Mouse (Mus musculus): Measurements from ENCODE around the gene Nrde2. TPM values are rescaled to one million over a fixed set of nuclear protein-coding genes. Genes with fewer than 3 reads are reported as not detected.
A peak's percentile ranks its signal among the peaks of the same experiment; 100 is the strongest.

Gene Nrde2
- polyA plus RNA-seq, 1 experiment from 2014 or later, result 12.0 TPM

GRCm38 (mm10) chr12:100109986-100110696, 49.3 kb downstream of the Nrde2 start, which contains the start of gene Psmc1:
TSS of gene Psmc1 (plus strand) at chr12:100110154.
- H3K4me2 ChIP-seq (replicated peaks), result peak within 1 kb of the TSS; percentile 82
- DNase-seq (ENCODE audit: low spot score), result peak; percentile 96
- peak within 1 kb of the TSS; percentile 90 for H3K27ac ChIP-seq
- H3K9ac ChIP-seq, result peak within 1 kb of the TSS; percentile 93
- no peaks in the 10 kb centered on the region for H3K9me3 ChIP-seq (ENCODE audit: control insufficient read depth, low read length)
- H3K36me3 ChIP-seq (replicated peaks; ENCODE audit: control insufficient read depth, insufficient read depth), result peaks cover 31% of the 10 kb centered on the region
- ATAC-seq (ENCODE audit: low FRiP score), result peak; percentile 88
- H3K27me3 ChIP-seq (ENCODE audit: control insufficient read depth, insufficient read depth, low read length), result no peaks in the 10 kb centered on the region
- peaks cover 7% of the 10 kb centered on the region for H3K4me1 ChIP-seq (replicated peaks; ENCODE audit: control insufficient read depth, insufficient read depth, low read length)
- peak within 1 kb of the TSS; percentile 91 for H3K4me3 ChIP-seq (replicated peaks; ENCODE audit: low read length)
- WGBS, result 1% methylated on average over 58 of the region's 58 CpGs

GRCm38 (mm10) chr12:100107436-100107835, 52.0 kb downstream of the Nrde2 start:
- Histone ChIP-seq H3K9me3 (ENCODE audit: control insufficient read depth, low read length) (no peaks in the 10 kb centered on the region), H3K27me3 (ENCODE audit: control insufficient read depth, insufficient read depth, low read length) (no peaks in the 10 kb centered on the region), H3K4me2 (replicated peaks) (no peak overlapping the region), H3K36me3 (replicated peaks; ENCODE audit: control insufficient read depth, insufficient read depth) (peaks cover 7% of the 10 kb centered on the region), H3K27ac (no peak overlapping the region), H3K4me1 (replicated peaks; ENCODE audit: control insufficient read depth, insufficient read depth, low read length) (peaks cover 7% of the 10 kb centered on the region), H3K9ac (no peak overlapping the region), H3K4me3 (replicated peaks; ENCODE audit: low read length) (no peak overlapping the region)
- DNase-seq (ENCODE audit: low spot score) (no peak), ATAC-seq (ENCODE audit: low FRiP score) (no peak)
- 55% methylated on average over 4 of the region's 4 CpGs for WGBS

DNA sequence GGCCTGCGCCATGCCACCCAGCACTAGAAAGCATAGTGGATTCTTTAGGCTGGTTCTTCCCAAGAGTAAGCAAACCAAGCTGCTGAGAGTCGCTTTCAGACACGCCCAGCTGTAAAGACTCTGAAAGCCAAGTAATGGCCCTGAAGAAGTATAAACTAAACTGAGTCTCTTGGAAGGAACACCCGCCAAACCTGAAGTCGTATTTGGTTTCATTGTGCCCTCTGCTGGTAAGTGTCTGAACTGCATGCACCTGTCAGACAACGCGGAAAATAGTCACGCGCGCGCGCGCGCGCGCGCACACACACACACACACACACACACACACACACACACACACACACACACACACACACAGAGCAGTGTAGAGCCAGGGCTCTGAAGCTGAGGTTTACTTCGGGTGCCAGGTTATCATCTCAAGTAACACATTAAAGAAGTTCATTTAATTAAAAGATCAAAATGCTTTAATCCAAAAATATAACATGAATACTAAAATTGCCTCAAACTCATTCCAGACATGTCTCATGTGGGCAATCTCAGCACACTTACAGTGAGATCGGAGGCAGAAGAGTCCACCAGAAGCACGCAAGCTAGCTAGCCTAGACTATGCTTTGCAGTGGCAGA, 53.1 kb downstream of the Nrde2 start:
- Histone ChIP-seq H3K27ac (no peak overlapping the region), H3K36me3 (replicated peaks; ENCODE audit: control insufficient read depth, insufficient read depth) (no peaks in the 10 kb centered on the region), H3K9me3 (ENCODE audit: control insufficient read depth, low read length) (no peaks in the 10 kb centered on the region), H3K4me2 (replicated peaks) (no peak overlapping the region), H3K4me1 (replicated peaks; ENCODE audit: control insufficient read depth, insufficient read depth, low read length) (peaks cover 7% of the 10 kb centered on the region), H3K27me3 (ENCODE audit: control insufficient read depth, insufficient read depth, low read length) (no peaks in the 10 kb centered on the region), H3K9ac (no peak overlapping the region), H3K4me3 (replicated peaks; ENCODE audit: low read length) (no peak overlapping the region)
- 14% methylated on average over 20 of the region's 20 CpGs for WGBS
- ATAC-seq (ENCODE audit: low FRiP score), result no peak
- peak; percentile 93 for DNase-seq (ENCODE audit: low spot score)

- H3K36me3 ChIP-seq (replicated peaks; ENCODE audit: control insufficient read depth, insufficient read depth), result no peaks in the 10 kb centered on the region
- ATAC-seq (ENCODE audit: low FRiP score) (no peak), DNase-seq (ENCODE audit: low spot score) (no peak)
- no peak overlapping the region for H3K27ac ChIP-seq
- H3K4me2 ChIP-seq (replicated peaks), result no peak overlapping the region
- H3K4me1 ChIP-seq (replicated peaks; ENCODE audit: control insufficient read depth, insufficient read depth, low read length), result no peaks in the 10 kb centered on the region
- WGBS, result 91% methylated on average over 5 of the region's 5 CpGs
- no peak overlapping the region for H3K4me3 ChIP-seq (replicated peaks; ENCODE audit: low read length)
- H3K27me3 ChIP-seq (ENCODE audit: control insufficient read depth, insufficient read depth, low read length), result no peaks in the 10 kb centered on the region
- no peaks in the 10 kb centered on the region for H3K9me3 ChIP-seq (ENCODE audit: control insufficient read depth, low read length)
- no peak overlapping the region for H3K9ac ChIP-seq
Measured at GRCm38 (mm10) chr12:100104530-100104929, 54.9 kb downstream of the Nrde2 start.

GRCm38 (mm10) chr12:100101651-100102050, 57.8 kb downstream of the Nrde2 start:
- Histone ChIP-seq H3K36me3 (replicated peaks; ENCODE audit: control insufficient read depth, insufficient read depth) (no peaks in the 10 kb centered on the region), H3K27me3 (ENCODE audit: control insufficient read depth, insufficient read depth, low read length) (no peaks in the 10 kb centered on the region), H3K9ac (no peak overlapping the region), H3K9me3 (ENCODE audit: control insufficient read depth, low read length) (no peaks in the 10 kb centered on the region), H3K4me2 (replicated peaks) (no peak overlapping the region), H3K4me1 (replicated peaks; ENCODE audit: control insufficient read depth, insufficient read depth, low read length) (no peaks in the 10 kb centered on the region), H3K27ac (no peak overlapping the region), H3K4me3 (replicated peaks; ENCODE audit: low read length) (no peak overlapping the region)
- ATAC-seq (ENCODE audit: low FRiP score) (no peak), DNase-seq (ENCODE audit: low spot score) (no peak)
- 74% methylated on average over 3 of the region's 3 CpGs for WGBS

- Histone ChIP-seq H3K4me2 (replicated peaks) (no peak overlapping the region), H3K36me3 (replicated peaks; ENCODE audit: control insufficient read depth, insufficient read depth) (no peaks in the 10 kb centered on the region), H3K4me3 (replicated peaks; ENCODE audit: low read length) (no peak overlapping the region), H3K27ac (no peak overlapping the region), H3K9ac (no peak overlapping the region), H3K4me1 (replicated peaks; ENCODE audit: control insufficient read depth, insufficient read depth, low read length) (no peaks in the 10 kb centered on the region), H3K9me3 (ENCODE audit: control insufficient read depth, low read length) (no peaks in the 10 kb centered on the region), H3K27me3 (ENCODE audit: control insufficient read depth, insufficient read depth, low read length) (no peaks in the 10 kb centered on the region)
- no peak for ATAC-seq (ENCODE audit: low FRiP score)
- no peak for DNase-seq (ENCODE audit: low spot score)
- WGBS, result 54% methylated on average over 3 of the region's 3 CpGs
Measured at GRCm38 (mm10) chr12:100100707-100101030, 58.8 kb downstream of the Nrde2 start.

DNA sequence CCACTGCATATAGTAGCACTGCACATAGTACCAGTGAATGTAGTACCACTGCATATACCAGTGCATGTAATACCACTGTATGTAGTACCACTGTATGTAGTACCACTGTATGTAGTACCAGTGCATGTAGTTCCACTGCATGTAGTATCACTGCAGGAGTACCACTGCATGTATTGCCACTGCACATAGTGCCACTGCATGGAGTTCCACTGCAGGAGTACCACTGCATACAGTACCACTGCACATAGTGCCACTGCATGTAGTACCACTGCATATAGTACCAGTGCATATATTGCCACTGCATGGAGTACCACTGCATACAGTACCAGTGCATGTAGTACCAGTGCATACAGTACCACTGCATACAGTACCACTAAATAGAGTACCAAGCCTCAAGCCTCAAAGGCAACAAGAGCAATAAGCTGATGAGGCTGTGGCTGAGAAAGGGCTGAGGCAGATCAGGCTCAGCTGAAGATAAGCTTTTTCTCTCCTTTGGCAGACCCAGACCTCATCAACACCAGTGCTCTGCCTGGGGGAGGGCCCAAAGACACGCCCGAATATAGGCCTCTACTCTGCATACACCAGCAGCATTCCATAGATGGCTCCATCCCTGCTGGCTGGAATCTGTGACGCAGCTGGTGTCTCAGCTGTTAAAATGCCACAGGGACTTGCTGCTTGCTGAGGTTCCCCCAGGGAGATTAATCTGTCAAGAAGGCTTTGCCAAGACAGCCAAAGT, 59.3 kb downstream of the Nrde2 start:
- no peak overlapping the region for H3K4me3 ChIP-seq (replicated peaks; ENCODE audit: low read length)
- DNase-seq (ENCODE audit: low spot score) (no peak), ATAC-seq (ENCODE audit: low FRiP score) (peak; percentile 21; the same call in 1 of the 2 replicates)
- H3K4me2 ChIP-seq (replicated peaks), result no peak overlapping the region
- H3K9me3 ChIP-seq (ENCODE audit: control insufficient read depth, low read length), result no peaks in the 10 kb centered on the region
- 53% methylated on average over 3 of the region's 3 CpGs for WGBS
- H3K27ac ChIP-seq, result no peak overlapping the region
- no peaks in the 10 kb centered on the region for H3K36me3 ChIP-seq (replicated peaks; ENCODE audit: control insufficient read depth, insufficient read depth)
- no peak overlapping the region for H3K9ac ChIP-seq
- no peaks in the 10 kb centered on the region for H3K4me1 ChIP-seq (replicated peaks; ENCODE audit: control insufficient read depth, insufficient read depth, low read length)
- no peaks in the 10 kb centered on the region for H3K27me3 ChIP-seq (ENCODE audit: control insufficient read depth, insufficient read depth, low read length)

- Histone ChIP-seq H3K4me1 (replicated peaks; ENCODE audit: control insufficient read depth, insufficient read depth, low read length) (no peaks in the 10 kb centered on the region), H3K36me3 (replicated peaks; ENCODE audit: control insufficient read depth, insufficient read depth) (no peaks in the 10 kb centered on the region), H3K4me3 (replicated peaks; ENCODE audit: low read length) (no peak overlapping the region), H3K9ac (no peak overlapping the region), H3K9me3 (ENCODE audit: control insufficient read depth, low read length) (no peaks in the 10 kb centered on the region), H3K27ac (no peak overlapping the region), H3K27me3 (ENCODE audit: control insufficient read depth, insufficient read depth, low read length) (no peaks in the 10 kb centered on the region), H3K4me2 (replicated peaks) (no peak overlapping the region)
- WGBS, result 89% methylated on average over 11 of the region's 11 CpGs
- DNase-seq (ENCODE audit: low spot score) (no peak), ATAC-seq (ENCODE audit: low FRiP score) (no peak)
Measured at GRCm38 (mm10) chr12:100093046-100093445, 66.4 kb downstream of the Nrde2 start.

GRCm38 (mm10) chr12:100090750-100091149, 68.7 kb downstream of the Nrde2 start:
- Histone ChIP-seq H3K4me3 (replicated peaks; ENCODE audit: low read length) (no peak overlapping the region), H3K9ac (no peak overlapping the region), H3K27ac (no peak overlapping the region), H3K4me2 (replicated peaks) (no peak overlapping the region), H3K9me3 (ENCODE audit: control insufficient read depth, low read length) (no peaks in the 10 kb centered on the region), H3K36me3 (replicated peaks; ENCODE audit: control insufficient read depth, insufficient read depth) (no peaks in the 10 kb centered on the region), H3K27me3 (ENCODE audit: control insufficient read depth, insufficient read depth, low read length) (no peaks in the 10 kb centered on the region), H3K4me1 (replicated peaks; ENCODE audit: control insufficient read depth, insufficient read depth, low read length) (no peaks in the 10 kb centered on the region)
- ATAC-seq (ENCODE audit: low FRiP score) (no peak), DNase-seq (ENCODE audit: low spot score) (no peak)
- 84% methylated on average over 4 of the region's 4 CpGs for WGBS

All from hindbrain, embryonic 14.5 days (tissue).